Mouse (Mus musculus): ENCODE measurements around the gene Hapln2.
A peak's percentile ranks its signal among the peaks of the same experiment; 100 is the strongest.

The Hapln2 gene

GRCm38 (mm10) chr3:88027434-88028186, at the start of gene Hapln2:
Hapln2 (minus strand) TSS chr3:88027583.
- DNase-seq (ENCODE audit: low spot score) = no peak

GRCm38 (mm10) chr3:88074766-88075165, 47.4 kb upstream of the Hapln2 start:
- no peak for DNase-seq (ENCODE audit: low spot score)

- DNase-seq (ENCODE audit: low spot score) = no peak
Measured at GRCm38 (mm10) chr3:88074351-88074750, 47.0 kb upstream of the Hapln2 start.

DNA sequence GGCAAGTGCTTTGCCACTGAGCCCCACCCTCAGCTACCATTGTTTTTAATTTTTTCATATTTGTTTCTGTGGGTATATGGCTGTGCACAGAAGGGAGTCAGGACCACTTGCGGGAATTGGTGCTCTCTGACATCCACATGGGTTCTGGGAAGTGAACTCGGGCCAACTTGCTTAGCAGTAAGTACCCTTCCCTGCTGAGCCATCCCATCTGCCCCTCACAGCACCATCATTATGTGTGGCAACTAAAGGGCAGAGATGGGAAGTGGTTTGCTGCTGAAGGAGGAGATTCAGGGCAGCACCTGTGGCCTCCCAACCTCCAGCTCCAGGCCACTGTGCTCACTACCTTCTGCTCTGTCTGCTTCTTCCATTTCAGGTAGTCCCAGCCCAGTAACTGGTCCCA, 46.2 kb upstream of the Hapln2 start:
- no peak for DNase-seq (ENCODE audit: low spot score)

GRCm38 (mm10) chr3:88071783-88072182, 44.4 kb upstream of the Hapln2 start:
- peak; percentile 95 for DNase-seq (ENCODE audit: low spot score)

DNA sequence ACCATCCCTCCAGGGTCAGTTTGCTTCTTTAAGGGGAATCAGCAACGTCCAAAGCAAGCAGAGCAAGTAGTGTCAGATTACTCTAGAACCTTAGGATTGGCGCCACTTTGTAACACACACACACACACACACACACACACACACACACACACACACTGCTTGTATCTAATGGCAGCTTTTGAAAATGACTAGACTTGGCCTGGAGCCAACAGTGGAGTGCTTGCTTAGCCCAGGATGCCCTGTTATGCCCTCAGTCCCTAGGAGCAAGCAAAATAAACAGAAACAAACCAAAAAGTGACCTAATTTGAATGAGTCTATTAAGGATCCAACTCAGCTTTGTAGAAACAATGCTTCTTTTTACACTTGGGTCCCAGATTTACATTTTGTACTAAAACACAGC, 41.0 kb upstream of the Hapln2 start:
- no peak for DNase-seq (ENCODE audit: low spot score)

- peak; percentile 92 for DNase-seq (ENCODE audit: low spot score)
Measured at GRCm38 (mm10) chr3:88057902-88058696, 30.7 kb upstream of the Hapln2 start, which contains the start of gene Naxe. Naxe (minus strand) TSS chr3:88058495.

GRCm38 (mm10) chr3:88057030-88057429, 29.6 kb upstream of the Hapln2 start:
- DNase-seq (ENCODE audit: low spot score) = no peak

DNA sequence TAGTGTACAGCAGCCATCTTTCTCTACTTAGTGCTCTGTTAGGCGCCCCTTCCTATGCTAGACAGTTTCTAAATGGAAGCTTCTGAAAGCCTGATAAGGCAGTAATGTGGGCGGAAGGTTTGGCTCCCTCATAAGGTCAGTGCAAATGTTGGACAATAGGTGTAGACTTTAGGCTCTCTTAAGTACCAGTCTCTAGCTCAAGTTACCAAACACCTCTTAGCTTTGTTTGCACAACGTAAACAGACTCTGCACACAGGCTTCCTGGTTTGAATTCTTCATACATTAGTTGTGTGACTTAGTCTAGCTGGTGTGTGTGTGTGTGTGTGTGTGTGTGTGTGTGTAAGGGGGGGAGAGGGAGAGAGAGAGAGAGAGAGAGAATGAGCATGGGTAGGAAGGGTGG, 22.1 kb upstream of the Hapln2 start:
- DNase-seq (ENCODE audit: low spot score) = no peak

DNA sequence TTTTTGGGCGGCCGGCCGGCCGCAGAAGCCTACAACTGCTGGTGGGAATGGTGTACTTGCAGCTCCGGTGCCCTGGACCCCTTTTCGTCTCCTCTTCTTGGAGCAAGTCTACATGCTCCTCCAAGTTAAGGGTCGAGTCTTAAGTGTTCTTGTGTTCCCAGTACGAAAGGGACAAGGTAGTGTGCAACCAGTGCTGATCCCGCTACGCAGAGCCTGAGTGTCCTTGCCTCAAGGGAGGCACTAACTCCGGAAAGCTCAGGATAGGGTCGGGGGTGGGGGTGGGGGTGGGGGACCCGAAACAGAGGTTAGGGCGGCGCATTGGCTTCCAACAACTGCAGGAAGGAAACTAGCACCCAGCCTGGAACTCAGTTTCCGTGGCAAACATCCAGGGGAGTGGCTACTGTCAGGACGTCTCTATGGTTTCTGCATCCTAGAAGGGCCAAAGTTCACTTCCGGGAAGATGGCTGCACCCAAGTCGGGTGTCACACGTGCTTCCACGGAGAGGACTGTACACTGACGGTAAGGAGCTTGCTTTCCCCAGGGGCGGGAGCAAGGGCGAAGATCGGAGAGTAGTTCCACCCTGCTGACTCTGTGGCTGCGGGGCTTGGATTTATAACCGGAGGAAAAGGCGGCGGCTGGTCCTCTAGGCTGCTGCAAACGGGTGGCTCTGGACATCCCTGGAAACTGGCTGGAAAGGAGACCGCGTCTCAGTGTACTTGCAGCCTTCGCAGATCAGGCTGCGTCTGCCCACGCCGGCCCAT, 15.5 kb upstream of the Hapln2 start, which contains the start of gene Gpatch4:
TSS of gene Gpatch4 (plus strand) at position 448 of the 761 bp plus-strand sequence.
- peak; percentile 100 for DNase-seq (ENCODE audit: low spot score)

DNA sequence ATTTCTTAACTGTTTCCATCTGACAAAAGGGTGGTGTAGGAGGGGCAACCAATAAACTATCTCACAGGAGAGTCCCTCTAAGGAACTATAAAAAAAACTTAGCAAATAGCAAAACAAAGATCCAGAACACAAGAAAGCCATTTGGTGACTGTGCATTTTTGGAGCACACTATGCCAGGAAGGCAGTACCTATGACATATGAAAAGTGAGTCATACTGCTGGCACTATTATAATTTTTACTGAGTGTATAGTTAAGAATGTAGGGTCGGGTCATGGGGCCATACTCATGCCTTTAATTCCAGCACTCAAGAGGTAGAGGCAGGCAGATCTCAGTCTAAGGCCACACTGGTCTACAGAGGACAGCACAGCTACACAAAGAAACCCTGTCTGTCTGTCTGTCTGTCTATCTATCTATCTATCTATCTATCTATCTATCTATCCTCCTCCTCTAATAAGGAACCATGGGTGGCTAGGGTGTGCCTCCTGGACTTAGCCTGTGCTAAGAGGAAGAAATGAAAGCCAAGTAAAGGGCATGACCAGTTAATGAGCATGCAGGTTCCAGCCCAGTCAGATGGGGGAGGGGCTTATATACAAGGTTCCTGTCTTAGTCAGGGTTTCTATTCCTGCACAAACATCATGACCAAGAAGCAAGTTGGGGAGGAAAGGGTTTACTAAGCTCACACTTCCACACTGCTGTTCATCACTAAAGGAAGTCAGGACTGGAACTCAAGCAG, 8.3 kb upstream of the Hapln2 start:
- no peak for DNase-seq (ENCODE audit: low spot score)

GRCm38 (mm10) chr3:88033506-88033905, 6.1 kb upstream of the Hapln2 start:
- DNase-seq (ENCODE audit: low spot score) = no peak

GRCm38 (mm10) chr3:88030608-88031395, 3.4 kb upstream of the Hapln2 start:
- no peak for DNase-seq (ENCODE audit: low spot score)

DNA sequence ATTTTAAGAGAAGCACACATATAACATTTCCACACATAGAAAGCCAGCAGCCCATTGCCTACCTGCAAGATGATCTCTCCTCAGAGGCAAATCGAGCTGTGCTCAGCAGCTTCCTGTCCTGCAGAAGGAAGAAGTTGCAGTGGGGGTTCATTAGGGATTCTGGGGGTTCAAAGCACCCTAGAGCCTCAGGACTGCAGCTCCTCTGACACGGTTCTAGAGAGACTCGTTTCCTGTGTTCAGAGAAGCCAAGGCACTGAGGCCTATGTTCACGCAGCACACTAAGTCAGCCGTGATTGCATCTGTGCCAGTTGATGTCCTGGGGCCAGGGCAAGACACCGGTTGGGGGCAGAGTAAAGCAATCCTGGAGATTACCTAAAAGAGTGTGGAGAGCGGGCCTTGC, 560 bp downstream of the Hapln2 start:
- DNase-seq (ENCODE audit: low spot score) = no peak

- peak; percentile 21 for DNase-seq (ENCODE audit: low spot score)
Measured at GRCm38 (mm10) chr3:88023192-88024074, 4.0 kb downstream of the Hapln2 start.

DNA sequence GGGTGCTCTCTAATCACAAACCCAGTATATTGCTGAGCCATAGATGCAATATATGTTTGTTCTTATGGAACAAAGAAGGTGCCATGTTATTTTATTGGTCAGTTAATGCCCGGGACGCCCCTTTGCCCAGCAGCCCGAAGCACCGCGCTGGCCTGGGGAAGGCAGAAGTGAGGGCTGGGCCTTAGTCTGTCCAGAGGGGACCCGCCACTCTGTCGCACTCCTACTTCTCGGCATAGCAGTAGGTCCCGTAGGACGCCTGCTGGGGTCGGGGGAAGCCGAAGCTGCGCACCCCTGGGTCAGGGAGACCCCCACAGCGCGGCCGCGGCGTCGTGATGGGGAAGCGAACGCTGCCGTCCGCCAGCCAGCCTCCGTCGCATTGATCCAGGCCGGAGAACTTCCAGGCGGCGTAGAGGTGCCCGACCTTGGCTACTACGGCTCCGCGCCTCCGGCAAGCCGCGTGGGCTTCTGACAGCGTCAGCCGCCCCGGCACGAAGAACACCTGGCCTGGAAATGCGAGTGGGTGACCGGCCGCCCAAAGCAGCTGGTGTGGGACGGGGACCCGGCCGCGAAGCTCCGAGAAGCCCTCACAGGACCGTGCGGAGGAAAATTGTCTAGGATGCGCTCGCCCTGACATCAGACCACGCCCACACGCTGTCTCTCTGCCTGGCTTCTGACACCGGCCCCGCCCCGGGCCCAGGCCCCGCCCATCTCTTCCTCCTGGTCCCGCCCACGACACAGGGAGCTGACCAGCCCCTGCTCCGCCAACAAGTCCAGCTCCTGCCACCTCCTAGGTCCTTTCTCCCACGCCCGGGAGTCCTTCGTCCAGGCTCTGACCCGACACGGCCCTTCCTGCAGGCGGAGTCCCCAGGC, 4.8 kb downstream of the Hapln2 start:
- peak; percentile 95 for DNase-seq (ENCODE audit: low spot score)

GRCm38 (mm10) chr3:88010634-88011265, 16.6 kb downstream of the Hapln2 start:
- DNase-seq (ENCODE audit: low spot score) = peak; percentile 63

All from retina, embryonic 14.5 days (tissue).